Mouse (Mus musculus): ENCODE results near the gene Cmtm4.

DNA sequence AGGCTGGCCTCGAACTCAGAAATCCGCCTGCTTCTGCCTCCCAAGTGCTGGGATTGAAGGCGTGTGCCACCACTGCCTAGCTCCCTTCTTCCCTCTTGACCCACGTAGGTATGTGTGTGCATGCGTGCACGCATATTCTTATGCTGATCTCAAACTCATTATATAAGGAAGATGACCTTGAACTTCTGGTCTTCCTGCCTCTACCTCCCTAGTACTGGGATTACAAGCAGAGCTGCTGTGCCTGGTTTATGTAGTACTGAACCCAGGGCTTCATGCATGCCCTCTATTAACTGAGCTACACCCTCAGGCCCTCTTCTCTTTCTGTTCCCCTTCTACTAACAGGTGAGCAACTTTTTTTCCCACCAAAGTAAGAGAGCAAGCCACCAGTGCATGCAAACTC is 37.0 kb upstream of the Cmtm4 start:
- TF ChIP-seq GATA1 (IDR thresholded peaks at IDR 0.05; ENCODE audit: borderline replicate concordance, low read length) (no peak), FLI1 (IDR thresholded peaks at IDR 0.05; ENCODE audit: low read length) (no peak)

Measured in megakaryocyte, embryonic 14.5 days (primary cell).